Mouse (Mus musculus) embryonic stem cell, embryonic (primary cell): ENCODE results near the gene Ube2z.

Experiments
- CTCF ChIA-PET, 4 experiments: fragments of 300-600 bp in 2 of 4; fragments of 350-600 bp in 2 of 4; sonication (Branson Sonifier 250); formaldehyde crosslinking; loops; one replicate each; lab custom pipeline; 2022; ENCODE audit warnings: inconsistent platforms in 2 of 4; lab: Charles Lee
- POLR2A ChIA-PET, 4 experiments: fragments of 300-600 bp in 2 of 4; fragments of 350-600 bp in 2 of 4; sonication (Branson Sonifier 250); formaldehyde crosslinking; loops; one replicate each; lab custom pipeline; 2022; ENCODE audit warnings: antibody characterized with exemption in 4 of 4, inconsistent platforms in 1 of 4; lab: Charles Lee

The Ube2z gene

DNA sequence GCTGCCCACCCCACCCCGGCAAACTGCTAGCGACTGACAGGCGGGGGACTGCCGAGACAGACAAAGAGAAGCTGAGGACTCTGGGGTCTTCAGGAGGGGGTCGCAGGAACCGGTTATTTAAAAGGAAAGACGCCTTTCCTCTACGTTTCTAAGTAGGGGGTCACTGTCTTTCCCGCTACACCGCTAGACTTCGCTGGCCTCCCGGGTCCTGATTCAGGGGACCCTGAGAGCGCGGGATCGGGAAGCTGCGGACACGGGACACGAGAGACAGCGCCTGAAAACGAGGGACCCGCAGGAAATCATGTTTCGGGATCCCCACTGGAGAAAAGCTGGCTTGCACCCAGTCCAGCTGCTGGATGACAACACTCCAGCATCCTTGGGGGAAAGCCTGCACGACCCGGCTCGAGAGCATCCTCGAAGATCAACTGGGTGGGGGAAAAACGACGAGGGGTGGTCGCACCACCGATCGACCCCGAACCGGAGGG lies 58.8 kb downstream of the Ube2z start:
- ChIA-PET CTCF (interaction anchor here in 3 of 4 experiments (0.7 to 1.3 kb wide), 6 partner anchors 10 to 255 kb away, joined by 3 to 5 read pairs (median 4); no protein-coding TSS in a partner anchor), POLR2A (interaction anchor here (0.5 to 8.3 kb wide), 52 partner anchors 9 to 1032 kb away, joined by 3 to 156 read pairs (median 4); partner anchors contain the start of genes Atp5g1 (in 3 of the 4), Snf8 (in 3 of the 4), B4galnt2 (in 1 of the 4) and Calcoco2 (in 1 of the 4))

DNA sequence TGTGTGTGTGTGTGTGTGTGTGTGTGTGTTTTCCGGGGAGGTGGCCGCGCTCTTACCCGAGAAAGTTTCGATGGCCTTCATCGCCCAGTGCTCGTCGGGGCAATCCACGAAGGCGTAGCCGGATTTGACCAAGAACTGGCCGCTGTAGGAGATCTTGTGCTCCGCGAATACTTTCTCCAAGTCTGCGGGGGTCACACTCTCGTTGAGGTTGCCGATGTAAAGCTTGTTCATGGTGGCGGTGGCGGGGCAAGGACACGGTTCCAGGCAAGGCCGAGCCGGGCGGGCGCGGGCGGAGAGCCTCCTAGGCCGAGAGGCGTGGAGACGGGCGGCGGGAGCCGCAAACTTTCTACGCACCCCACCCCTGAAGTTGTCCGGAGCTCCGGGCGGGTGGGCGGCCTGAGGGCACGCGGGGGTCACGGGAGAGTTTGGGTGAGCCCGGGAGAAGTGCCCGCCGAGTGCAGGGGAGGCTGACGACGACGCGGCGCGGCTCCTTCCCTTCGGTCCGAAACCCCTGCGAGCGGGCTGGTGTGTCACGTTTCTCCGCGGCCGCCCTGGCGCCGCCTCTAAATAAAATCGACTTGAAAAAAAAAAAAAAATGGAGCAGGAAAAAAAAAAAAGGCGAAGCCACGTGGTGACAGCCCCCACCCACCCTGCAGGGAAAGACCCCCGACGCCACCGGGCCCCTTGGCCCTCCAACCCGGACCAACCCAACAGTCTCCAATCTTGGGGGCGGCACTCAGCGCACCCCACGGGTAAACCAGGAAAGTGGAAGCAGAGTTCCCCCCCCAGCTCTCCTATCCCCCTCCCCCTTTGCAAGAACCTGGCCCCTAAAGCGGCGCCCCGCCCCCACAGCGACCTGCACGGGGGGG lies 59.6 kb downstream of the Ube2z start, which contains the start of gene Igf2bp1:
TSS of gene Igf2bp1 (minus strand) at position 538 of the 869 bp plus-strand sequence.
- ChIA-PET CTCF (interaction anchor here (0.6 to 1.4 kb wide), 9 partner anchors 11 to 1801 kb away, joined by 3 to 8 read pairs (median 4); no protein-coding TSS in a partner anchor), POLR2A (interaction anchor here (0.6 to 8.3 kb wide), 56 partner anchors 9 to 1304 kb away, joined by 3 to 156 read pairs (median 4); partner anchors contain the start of genes Snf8 (in 3 of the 4), Atp5g1 (in 2 of the 4), Ube2z (in 2 of the 4) and B4galnt2 (in 1 of the 4))

DNA sequence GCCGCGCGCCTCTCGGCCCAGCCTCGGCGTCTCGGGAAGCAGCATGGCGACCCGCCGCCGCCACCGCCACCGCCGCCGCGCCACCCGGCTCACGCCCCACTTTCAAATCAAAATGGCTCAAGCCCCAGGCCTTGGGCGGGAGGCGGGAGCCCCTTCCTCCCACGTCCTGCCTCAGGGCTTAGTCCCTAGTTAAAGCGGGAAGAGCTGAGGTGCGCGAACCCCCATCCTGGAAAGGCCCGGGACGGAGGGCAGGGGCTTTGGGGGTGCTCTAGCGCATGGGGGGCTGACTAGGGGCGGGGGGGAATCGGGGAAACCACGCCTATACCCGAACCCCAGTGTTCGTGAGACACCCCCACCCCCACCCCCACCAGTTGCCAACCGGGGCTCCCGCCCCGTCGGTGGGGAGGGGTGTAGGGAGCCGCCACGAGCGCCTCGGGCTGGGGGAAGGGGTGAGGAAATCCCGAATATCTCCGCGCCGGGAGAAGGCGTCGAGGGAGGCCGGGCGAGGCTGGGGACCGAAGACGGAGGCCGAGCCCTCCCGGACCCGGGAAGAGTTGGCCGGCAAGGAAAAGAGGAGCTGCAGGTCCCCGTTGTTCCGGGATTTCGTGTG lies 60.3 kb downstream of the Ube2z start:
- ChIA-PET POLR2A (interaction anchor here (0.6 to 8.3 kb wide), 27 partner anchors 9 to 1258 kb away, joined by 3 to 156 read pairs (median 6); partner anchors contain the start of genes Snf8 (in 3 of the 4) and Atp5g1 (in 1 of the 4)), CTCF (interaction anchor here (0.6 to 1.4 kb wide), 4 partner anchors 23 to 1801 kb away, joined by 3 to 8 read pairs (median 3); no protein-coding TSS in a partner anchor)

- POLR2A ChIA-PET, result interaction anchor here in 3 of 4 experiments (0.6 to 8.3 kb wide), 15 partner anchors 9 to 993 kb away, joined by 3 to 156 read pairs (median 6); partner anchors contain the start of gene Snf8 (in 2 of the 3)
- CTCF ChIA-PET, result interaction anchor here in 1 of 4 experiments (0.6 kb wide), 1 partner anchor 176 kb away, joined by 3 read pairs; no protein-coding TSS in a partner anchor
These were observed 61.0 kb downstream of the Ube2z start for GRCm38 (mm10) chr11:96003969-96004792.

GRCm38 (mm10) chr11:96003100-96003900 lies 61.9 kb downstream of the Ube2z start:
- POLR2A ChIA-PET, result interaction anchor here (0.6 to 8.3 kb wide), 19 partner anchors 8 to 113 kb away, joined by 3 to 156 read pairs (median 4); partner anchors contain the start of genes Snf8 (in 2 of the 4) and Gip (in 1 of the 4)
- CTCF ChIA-PET, result interaction anchor here in 3 of 4 experiments (0.6 to 0.7 kb wide), 3 partner anchors 168 to 1312 kb away, joined by 3 to 6 read pairs (median 5); partner anchors contain the start of gene Mrpl45 (in 1 of the 3)
